Mouse (Mus musculus) lung, embryonic 14.5 days (tissue): ENCODE data around the gene Rab3gap1. TPM values are rescaled to one million over a fixed set of nuclear protein-coding genes. Genes with fewer than 3 reads are reported as not detected.
A peak's percentile ranks its signal among the peaks of the same experiment; 100 is the strongest.

Experiments used
- ATAC-seq: fragments of 200-750 bp; cut with Nextera tagmentation; 2 replicates; pipeline ENCODE4 v1.8.0; 2017; ENCODE audit warnings: mild to moderate bottlenecking, moderate TSS enrichment, moderate library complexity; ENCODE audit not compliant: insufficient read depth
- DNase-seq: peaks from one replicate; pipeline ENCODE4 v3.0.0-alpha.2; 2015
- H3K27ac ChIP-seq: fragments of 300-500 bp; sonication (generic); 2 replicates; pipeline ENCODE4 v1.5.1; 2014; ENCODE audit warnings: low read depth, mild to moderate bottlenecking, moderate library complexity
- H3K27me3 ChIP-seq: fragments of 300-500 bp; sonication (generic); 2 replicates; pipeline ENCODE4 v1.6.1; 2014; ENCODE audit warnings: low read length, control low read depth; ENCODE audit not compliant: insufficient read depth
- H3K36me3 ChIP-seq: fragments of 300-500 bp; sonication (generic); 2 replicates; pipeline ENCODE4 v1.6.1; 2014; ENCODE audit warnings: control low read depth; ENCODE audit not compliant: insufficient read depth
- H3K4me1 ChIP-seq: fragments of 300-500 bp; sonication (generic); 2 replicates; pipeline ENCODE4 v1.6.1; 2014; ENCODE audit warnings: antibody characterized with exemption, control low read depth; ENCODE audit not compliant: insufficient read depth
- H3K4me2 ChIP-seq: fragments of 300-500 bp; sonication (generic); 2 replicates; pipeline ENCODE4 v1.6.1; 2014; ENCODE audit warnings: mild to moderate bottlenecking
- H3K4me3 ChIP-seq: fragments of 300-500 bp; sonication (generic); 2 replicates; pipeline ENCODE4 v1.5.1; 2014; ENCODE audit warnings: low read depth, low read length
- H3K9ac ChIP-seq: fragments of 300-500 bp; sonication (generic); 2 replicates; pipeline ENCODE4 v1.6.1; 2014
- H3K9me3 ChIP-seq: fragments of 300-500 bp; sonication (generic); 2 replicates; pipeline ENCODE4 v1.6.1; 2016; ENCODE audit warnings: low read depth, low read length, control low read depth
- CTCF ChIP-seq: IDR thresholded peaks from 2 replicates; pipeline ENCODE4 v1.5.1; 2016; ENCODE audit warnings: antibody characterized with exemption, low read depth
- WGBS: fragments of 180-500 bp; shearing (Covaris S2); extraction: QIAGEN DNeasy Blood & Tissue Kit; methylation state at CpG from one replicate; pipeline ENCODE4 v1.1.7; 2014; 5-methylcytosine and 5-hydroxymethylcytosine counted together
- polyA plus RNA-seq: library from polyadenylated mRNA; unstranded; fragments of >200 nt; fragmentation: Nextera tagmentation; extraction: Ambion mirVana; gene quantifications from 2 replicates; pipeline ENCODE4 v1.2.1, GENCODE M21; 2014

Gene Rab3gap1
- polyA plus RNA-seq, 1 experiment from 2014 or later: 24.4 TPM

- Histone ChIP-seq H3K4me1 (no peaks in the 10 kb centered on the region), H3K9me3 (no peaks in the 10 kb centered on the region), H3K9ac (no peak overlapping the region), H3K36me3 (no peaks in the 10 kb centered on the region), H3K4me3 (no peak overlapping the region), H3K4me2 (no peak overlapping the region), H3K27me3 (no peaks in the 10 kb centered on the region), H3K27ac (no peak overlapping the region)
- DNase-seq (no peak), ATAC-seq (no peak)
- TF ChIP-seq CTCF: no peak
- WGBS: 70% methylated on average over 3 of the region's 3 CpGs
These were observed 113.7 kb downstream of the Rab3gap1 start for GRCm38 (mm10) chr1:127982268-127982667.

GRCm38 (mm10) chr1:127983274-127983993 is 114.9 kb downstream of the Rab3gap1 start:
- WGBS: 83% methylated on average over 5 of the region's 5 CpGs
- H3K36me3 ChIP-seq: no peaks in the 10 kb centered on the region
- ATAC-seq (no peak), DNase-seq (no peak)
- no peak overlapping the region for H3K4me3 ChIP-seq
- H3K27ac ChIP-seq: no peak overlapping the region
- H3K9me3 ChIP-seq: no peaks in the 10 kb centered on the region
- no peaks in the 10 kb centered on the region for H3K4me1 ChIP-seq
- H3K4me2 ChIP-seq: no peak overlapping the region
- no peak for TF ChIP-seq CTCF
- H3K27me3 ChIP-seq: no peaks in the 10 kb centered on the region
- H3K9ac ChIP-seq: no peak overlapping the region

- H3K4me1 ChIP-seq: 0 out of 2 replicates have a peak, but pooled peaks cover 2% of the 10 kb centered on the region
These were observed 116.8 kb downstream of the Rab3gap1 start for GRCm38 (mm10) chr1:127985391-127985790.

DNA sequence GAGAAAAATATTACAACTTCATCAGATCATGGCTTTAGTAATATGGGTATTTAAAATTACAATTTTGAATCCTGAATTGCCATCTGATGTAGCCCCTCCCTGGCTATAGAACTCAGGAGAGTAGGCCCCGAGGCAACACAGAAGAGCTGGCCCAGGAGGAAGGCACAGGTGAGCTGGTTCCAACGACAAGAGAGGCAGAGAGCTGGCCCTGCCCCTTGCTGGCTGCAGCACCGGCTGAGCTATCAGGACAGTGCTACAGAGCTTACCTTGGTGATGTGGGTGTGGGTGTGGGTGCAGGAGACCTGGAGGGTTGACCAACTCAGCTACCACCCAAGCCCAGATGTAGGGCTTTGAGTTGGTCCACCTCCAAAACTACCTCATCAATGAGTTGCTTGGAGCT is 119.7 kb downstream of the Rab3gap1 start:
- no peak for TF ChIP-seq CTCF
- WGBS: 79% methylated on average over 3 of the region's 3 CpGs
- Histone ChIP-seq H3K9me3 (no peaks in the 10 kb centered on the region), H3K4me2 (no peak overlapping the region), H3K36me3 (peaks cover 4% of the 10 kb centered on the region; the same call in 1 of the 2 replicates), H3K4me3 (no peak overlapping the region), H3K27ac (no peak overlapping the region), H3K4me1 (0 out of 2 replicates have a peak, but pooled peaks cover 3% of the 10 kb centered on the region), H3K27me3 (no peaks in the 10 kb centered on the region), H3K9ac (no peak overlapping the region)
- DNase-seq (no peak), ATAC-seq (no peak)

More at GRCm38 (mm10) chr1:127985391-127985790, 116.8 kb downstream of the Rab3gap1 start:
- DNase-seq (no peak), ATAC-seq (no peak)
- H3K9me3 ChIP-seq: no peaks in the 10 kb centered on the region
- H3K4me3 ChIP-seq: no peak overlapping the region
- no peak overlapping the region for H3K9ac ChIP-seq
- no peaks in the 10 kb centered on the region for H3K27me3 ChIP-seq
- H3K27ac ChIP-seq: no peak overlapping the region
- TF ChIP-seq CTCF: no peak
- 0 out of 2 replicates have a peak, but pooled peaks cover 4% of the 10 kb centered on the region for H3K36me3 ChIP-seq
- H3K4me2 ChIP-seq: no peak overlapping the region
- WGBS: 36% methylated on average over 3 of the region's 3 CpGs

DNA sequence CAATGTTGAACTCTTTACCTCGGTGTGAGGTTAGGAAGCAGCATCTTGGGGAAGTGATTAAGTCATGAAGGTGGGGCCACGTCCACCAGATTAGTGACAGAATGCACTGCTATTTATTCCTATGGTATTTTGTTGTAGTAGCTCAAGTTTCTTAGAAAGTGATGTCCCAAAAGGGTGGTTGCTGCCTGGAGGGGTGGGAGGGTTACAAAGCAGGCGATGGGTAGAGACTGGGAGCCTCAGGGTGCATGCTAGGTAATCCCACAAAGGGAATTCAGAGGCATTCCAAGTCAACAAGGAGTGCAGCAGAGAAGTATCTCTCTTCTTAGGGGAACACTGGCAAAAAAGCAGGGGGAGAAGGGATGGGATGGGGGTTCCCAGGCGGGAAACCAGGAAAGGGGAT is 120.8 kb downstream of the Rab3gap1 start:
- DNase-seq (no peak), ATAC-seq (no peak)
- H3K36me3 ChIP-seq: peaks cover 4% of the 10 kb centered on the region; the same call in 1 of the 2 replicates
- no peak overlapping the region for H3K4me3 ChIP-seq
- no peak overlapping the region for H3K27ac ChIP-seq
- no peak overlapping the region for H3K9ac ChIP-seq
- TF ChIP-seq CTCF: no peak
- no peaks in the 10 kb centered on the region for H3K27me3 ChIP-seq
- 0 out of 2 replicates have a peak, but pooled peaks cover 3% of the 10 kb centered on the region for H3K4me1 ChIP-seq
- no peak overlapping the region for H3K4me2 ChIP-seq
- no peaks in the 10 kb centered on the region for H3K9me3 ChIP-seq
- 66% methylated on average over 4 of the region's 4 CpGs for WGBS

DNA sequence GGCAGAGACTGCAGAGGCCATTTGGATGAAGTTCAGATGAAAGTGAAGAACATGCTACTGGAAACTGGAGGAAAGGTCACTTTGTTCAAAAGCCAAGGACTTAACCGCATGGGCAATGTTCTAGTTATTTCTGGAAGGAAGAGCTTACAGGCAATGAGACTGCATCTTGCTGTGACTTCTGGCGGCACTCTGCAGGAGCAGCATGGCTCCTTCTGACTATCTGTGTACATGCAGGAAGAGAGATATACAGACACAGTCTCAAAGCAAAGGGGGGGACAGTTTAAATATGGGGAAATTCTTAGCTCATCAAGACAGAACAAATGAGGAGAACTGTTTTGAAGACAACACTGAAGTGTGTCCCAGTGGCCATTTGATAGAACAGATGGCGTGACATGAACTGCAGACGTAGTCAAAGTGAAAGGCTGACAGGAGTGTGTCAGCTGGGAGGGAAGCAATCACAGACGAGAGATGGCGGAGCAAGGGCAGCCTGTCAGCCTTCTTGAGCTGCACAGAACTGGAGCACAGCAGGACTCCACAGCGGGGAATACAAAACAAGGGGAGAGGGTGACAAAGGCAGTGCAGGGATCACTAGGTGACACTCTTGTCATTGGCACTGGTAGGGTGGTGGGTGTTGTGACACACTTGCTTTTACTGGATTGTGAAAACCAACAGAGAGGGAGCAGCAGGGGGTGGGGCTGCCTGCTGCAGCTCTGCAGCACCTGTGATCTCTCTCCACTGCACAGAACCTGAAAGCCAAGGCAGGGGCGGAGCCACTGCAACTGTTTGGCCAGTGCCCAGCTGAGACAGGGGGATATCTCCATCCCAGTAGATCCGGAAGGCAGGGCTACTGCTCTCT is 121.5 kb downstream of the Rab3gap1 start:
- DNase-seq (peak; percentile 23), ATAC-seq (peak; percentile 44; the same call in 1 of the 2 replicates)
- Histone ChIP-seq H3K9ac (no peak overlapping the region), H3K4me3 (no peak overlapping the region), H3K36me3 (peaks cover 4% of the 10 kb centered on the region; the same call in 1 of the 2 replicates), H3K27me3 (no peaks in the 10 kb centered on the region), H3K4me2 (no peak overlapping the region), H3K27ac (no peak overlapping the region), H3K4me1 (0 out of 2 replicates have a peak, but pooled peaks cover 3% of the 10 kb centered on the region), H3K9me3 (no peaks in the 10 kb centered on the region)
- WGBS: 53% methylated on average over 9 of the region's 9 CpGs
- no peak for TF ChIP-seq CTCF

Other genes starting within 250 kb of the Rab3gap1 start
- 2.1 and 4.3 TPM in 2 replicates for gene Tmem163, start 189.2 kb upstream of the Rab3gap1 start, polyA plus RNA-seq
- gene Acmsd, start 139.4 kb upstream of the Rab3gap1 start, polyA plus RNA-seq: 0.18 and 0.45 TPM in 2 replicates
- gene Ccnt2, start 94.6 kb upstream of the Rab3gap1 start, polyA plus RNA-seq: 81.4 and 82.5 TPM in 2 replicates
- 0.05 and 0.11 TPM in 2 replicates for gene Map3k19, start 13.7 kb upstream of the Rab3gap1 start, polyA plus RNA-seq
- gene Zranb3, start 234.3 kb downstream of the Rab3gap1 start, polyA plus RNA-seq: 12.4 and 12.9 TPM in 2 replicates
- gene R3hdm1, start 234.5 kb downstream of the Rab3gap1 start, polyA plus RNA-seq: 69.7 and 74.4 TPM in 2 replicates